Mouse (Mus musculus) MEL (cell line): ENCODE measurements around the gene Prepl.

Experiments
- CHD2 ChIP-seq: IDR thresholded peaks from 2 replicates; pipeline ENCODE4 v1.6.1; 2011; ENCODE audit warnings: low read length, improper control_type of control experiment
- CTCF ChIP-seq, 3 experiments: IDR thresholded peaks in 2 of 3; conservative IDR thresholded peaks in 1 of 3; 2 replicates each; pipeline ENCODE4 v1.5.1; 2011 to 2012; ENCODE audit warnings: low read length in 3 of 3, low read depth in 2 of 3, mild to moderate bottlenecking in 2 of 3, improper control_type of control experiment in 1 of 3, inconsistent platforms in 1 of 3, mixed read lengths in 1 of 3, moderate library complexity in 1 of 3; ENCODE audit not compliant: control insufficient read depth in 1 of 3, insufficient read depth in 1 of 3, poor library complexity in 1 of 3, severe bottlenecking in 1 of 3
- EP300 ChIP-seq, 2 experiments: IDR thresholded peaks; 2 replicates each; pipeline ENCODE4 v1.6.1; 2011; ENCODE audit warnings: improper control_type of control experiment in 2 of 2, low read length in 2 of 2, low read depth in 1 of 2, mild to moderate bottlenecking in 1 of 2
- JUND ChIP-seq: IDR thresholded peaks from 2 replicates; pipeline ENCODE4 v1.6.1; 2011; ENCODE audit warnings: low read depth, mild to moderate bottlenecking, improper control_type of control experiment, low read length
- MAFK ChIP-seq: IDR thresholded peaks from 2 replicates; pipeline ENCODE4 v1.6.1; 2011; ENCODE audit warnings: low read depth, mild to moderate bottlenecking, low read length, improper control_type of control experiment, borderline replicate concordance
- MAZ ChIP-seq: IDR thresholded peaks from 2 replicates; pipeline ENCODE4 v1.6.1; 2012; ENCODE audit warnings: low read depth, mild to moderate bottlenecking, inconsistent platforms, low read length, improper control_type of control experiment
- MXI1 ChIP-seq: IDR thresholded peaks from 2 replicates; pipeline ENCODE4 v1.6.1; 2011; ENCODE audit warnings: mild to moderate bottlenecking, low read depth, low read length, improper control_type of control experiment
- MYB ChIP-seq: IDR thresholded peaks from 2 replicates; pipeline ENCODE4 v1.6.1; 2011; ENCODE audit warnings: mild to moderate bottlenecking, low read depth, low read length, improper control_type of control experiment
- POLR2A ChIP-seq, 2 experiments: IDR thresholded peaks; 2 replicates each; pipeline ENCODE4 v1.6.1; 2011 to 2012; ENCODE audit warnings: low read length in 2 of 2, mild to moderate bottlenecking in 2 of 2, control low read depth in 1 of 2, improper control_type of control experiment in 1 of 2, low read depth in 1 of 2, moderate library complexity in 1 of 2; ENCODE audit not compliant: control insufficient read depth in 1 of 2, insufficient read depth in 1 of 2, poor library complexity in 1 of 2
- RAD21 ChIP-seq: IDR thresholded peaks from 2 replicates; pipeline ENCODE4 v1.6.1; 2011; ENCODE audit warnings: mild to moderate bottlenecking, low read depth, low read length, improper control_type of control experiment
- SMC3 ChIP-seq: IDR thresholded peaks from 2 replicates; pipeline ENCODE4 v1.6.1; 2011; ENCODE audit warnings: low read depth, low read length, improper control_type of control experiment
- TAL1 ChIP-seq: IDR thresholded peaks from 2 replicates; pipeline ENCODE4 v1.6.1; 2012; ENCODE audit warnings: mild to moderate bottlenecking, inconsistent platforms, low read length, moderate library complexity, mixed read lengths
- TBP ChIP-seq: IDR thresholded peaks from 2 replicates; pipeline ENCODE4 v1.8.0; 2011; ENCODE audit warnings: low read depth, low read length, improper control_type of control experiment
- ZKSCAN1 ChIP-seq: IDR thresholded peaks from 2 replicates; pipeline ENCODE4 v1.6.1; 2012; ENCODE audit warnings: low read depth, mild to moderate bottlenecking, inconsistent platforms, low read length, improper control_type of control experiment, moderate library complexity

GRCm38 (mm10) chr17:85087591-85087990 is 2.5 kb downstream of the Prepl start:
- TF ChIP-seq CHD2 (no peak), CTCF (IDR thresholded peaks at IDR 0.05 in 2 of 3, conservative IDR thresholded peaks at IDR 0.05 in 1 of 3; ENCODE audit: control insufficient read depth in 1 of 3, insufficient read depth in 1 of 3, low read depth in 2 of 3, low read length in 3 of 3, poor library complexity in 1 of 3, severe bottlenecking in 1 of 3) (no peak), POLR2A (IDR thresholded peaks at IDR 0.05; ENCODE audit: control insufficient read depth in 1 of 2, insufficient read depth in 1 of 2, low read depth in 1 of 2, low read length in 2 of 2, poor library complexity in 1 of 2) (no peak), EP300 (IDR thresholded peaks at IDR 0.05; ENCODE audit: low read depth in 1 of 2, low read length in 2 of 2) (no peak), MXI1 (no peak), MAFK (no peak), RAD21 (no peak), JUND (no peak), TBP (no peak), MYB (no peak), MAZ (no peak), ZKSCAN1 (no peak), SMC3 (no peak), TAL1 (no peak)
